Mouse (Mus musculus) spleen, postnatal 4 days (tissue): ENCODE data around the gene Agpat3.
"Not testable (repeated sequence)": the region's sequence is repeated elsewhere in the genome, so short reads cannot be mapped to it uniquely, and the experiment has no call there.

Source experiments
- DNase-seq, 2 experiments: peaks; one replicate each; pipeline ENCODE4 v3.0.0; 2022; ENCODE audit warnings: low spot score in 2 of 2

The Agpat3 gene

GRCm38 (mm10) chr10:78361951-78362350 is 9.7 kb upstream of the Agpat3 start:
- no peak for DNase-seq

DNA sequence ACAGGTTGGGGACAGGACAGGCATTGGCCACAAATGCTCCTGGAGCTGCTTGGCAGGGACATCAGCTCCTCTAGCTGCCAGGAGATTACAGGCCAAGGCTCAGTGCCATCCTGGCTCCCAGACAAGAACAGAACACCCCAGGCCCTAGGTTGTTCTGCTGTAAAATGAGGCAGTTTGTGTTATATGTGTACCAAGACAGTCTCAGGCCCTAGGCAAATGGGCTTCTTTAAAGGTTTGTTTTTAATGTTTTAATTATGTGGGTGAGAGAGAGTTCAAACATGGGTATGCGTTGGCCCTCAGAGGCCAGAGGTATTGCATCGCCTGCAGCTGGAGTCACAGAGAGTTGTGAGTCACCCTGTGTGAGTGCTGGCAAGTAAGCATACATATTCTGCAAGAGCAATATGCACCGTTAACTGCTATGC is 8.0 kb upstream of the Agpat3 start:
- no peak for DNase-seq

DNA sequence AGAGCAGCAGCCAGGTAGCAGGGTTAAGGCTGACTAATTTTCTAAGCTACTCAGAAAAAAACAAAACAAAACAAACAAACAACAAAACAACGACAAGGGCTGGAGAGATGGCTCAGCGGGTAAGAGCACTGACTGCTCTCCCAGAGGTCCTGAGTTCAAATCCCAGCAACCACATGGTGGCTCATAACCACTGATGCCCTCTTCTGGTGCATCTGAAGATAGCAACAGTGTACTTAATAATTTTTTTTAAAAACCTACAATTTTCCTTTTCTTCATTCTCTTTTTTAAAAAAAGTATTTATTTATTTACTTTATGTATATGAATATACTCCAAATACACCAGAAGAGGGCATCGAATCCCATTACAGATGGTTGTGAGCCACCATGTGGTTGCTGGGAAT is 6.7 kb upstream of the Agpat3 start:
- DNase-seq: not testable (repeated sequence)

DNA sequence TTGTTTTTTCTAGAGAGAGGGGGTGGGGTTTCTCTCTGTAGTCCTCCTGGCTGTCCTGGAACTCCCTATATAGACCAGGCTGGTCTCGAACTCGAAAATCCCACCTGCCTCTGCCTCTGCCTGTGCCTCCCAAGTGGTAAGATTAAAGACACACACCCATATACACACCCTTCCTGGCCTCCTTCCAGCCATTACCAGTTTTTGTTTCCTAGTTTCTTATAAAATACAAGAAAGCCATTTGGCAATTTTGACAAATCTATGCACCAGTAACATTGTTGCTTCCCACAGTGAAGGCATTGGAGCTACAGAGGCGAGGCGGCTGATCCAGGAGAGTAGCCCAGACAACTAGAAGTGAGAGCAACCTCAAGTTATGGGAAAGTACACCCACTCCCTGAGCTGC is 6.0 kb upstream of the Agpat3 start:
- DNase-seq: no peak

DNA sequence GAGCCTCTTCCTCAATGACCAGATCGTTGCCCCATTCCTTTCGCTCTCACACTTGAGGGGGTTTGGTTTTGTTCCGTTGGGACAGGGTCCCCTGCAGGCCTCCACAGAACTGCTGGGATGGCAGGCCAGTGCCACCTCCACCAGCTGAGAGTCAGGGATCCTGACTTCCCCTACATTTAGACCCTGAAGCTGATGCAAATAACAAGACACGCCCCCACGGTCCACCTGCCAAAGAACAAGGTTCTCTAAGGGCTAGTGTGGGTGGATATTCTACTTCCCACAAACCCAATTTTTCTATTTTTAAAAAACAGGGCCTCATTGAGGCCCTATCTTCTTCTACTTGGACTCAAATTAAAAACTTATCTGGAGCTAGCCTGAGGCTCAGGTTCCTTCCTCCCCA is 5.5 kb upstream of the Agpat3 start:
- DNase-seq: no peak

DNA sequence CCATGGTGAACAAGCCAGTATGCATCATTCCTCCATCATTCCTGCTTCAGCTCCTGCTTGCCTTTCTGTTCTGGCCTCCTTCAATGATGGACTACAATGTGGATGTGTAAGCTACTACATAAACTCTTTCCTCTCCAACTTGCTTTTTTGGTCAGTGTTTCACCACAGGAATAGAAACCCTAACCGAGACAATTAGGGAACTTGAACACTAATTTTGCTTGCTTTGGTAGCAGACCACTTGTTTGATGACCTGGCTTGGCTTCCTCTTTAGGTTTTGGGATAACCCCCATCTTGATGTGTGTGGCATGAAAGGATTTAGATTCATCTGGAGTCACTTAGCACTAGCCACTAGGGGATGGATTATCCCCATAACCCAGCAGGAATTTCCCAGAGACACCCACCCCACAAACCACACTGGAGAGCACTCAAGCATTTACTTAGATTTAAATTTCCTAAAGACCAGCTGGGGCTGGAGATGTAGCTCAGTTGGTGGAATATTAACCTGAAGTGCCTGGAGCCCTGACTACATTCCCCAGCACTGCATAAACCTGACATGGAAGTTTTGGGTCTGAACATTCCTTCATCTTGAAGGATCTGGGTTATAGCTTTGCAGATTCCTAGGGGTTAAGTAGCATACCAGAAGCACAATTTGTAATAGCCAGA is 3.8 kb upstream of the Agpat3 start:
- no peak for DNase-seq

DNA sequence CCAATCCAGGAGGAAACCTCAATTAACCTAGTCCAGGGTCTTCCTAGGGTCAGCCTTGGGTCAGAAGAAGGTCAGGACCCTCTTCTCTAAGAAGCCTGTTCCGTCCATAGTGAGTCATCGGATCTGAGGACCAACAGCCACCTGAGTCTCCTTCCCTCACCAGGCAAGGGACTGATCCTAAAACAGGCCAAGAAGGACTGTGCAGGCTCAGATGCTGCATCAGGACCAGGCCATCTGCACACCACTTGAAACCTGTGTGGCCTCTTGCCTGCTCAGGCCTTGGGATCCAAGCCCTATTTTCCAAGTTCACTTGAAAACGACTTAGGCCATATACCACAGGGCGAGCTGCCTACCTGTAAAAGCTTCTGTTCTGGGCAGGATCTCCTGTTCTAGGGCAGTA is 907 bp upstream of the Agpat3 start:
- no peak for DNase-seq

GRCm38 (mm10) chr10:78352666-78353030 is 359 bp upstream of the Agpat3 start:
- DNase-seq: no peak

DNA sequence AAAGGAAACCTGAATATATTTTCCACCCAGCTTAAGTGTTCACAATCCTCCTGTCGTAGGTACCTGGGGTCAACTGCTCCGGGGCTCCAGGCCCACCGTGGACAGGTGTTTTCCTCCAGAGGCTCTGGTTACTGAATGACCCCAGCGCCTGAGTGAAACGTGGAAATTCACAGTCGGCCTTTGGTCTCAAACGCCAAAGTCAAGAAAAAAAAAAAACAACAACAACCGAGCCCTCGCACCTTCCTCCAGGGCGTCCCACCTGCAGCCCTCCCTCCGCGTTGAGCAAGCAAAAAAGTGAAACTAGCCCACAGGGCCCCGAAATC is 764 bp downstream of the Agpat3 start:
- DNase-seq: no peak

DNA sequence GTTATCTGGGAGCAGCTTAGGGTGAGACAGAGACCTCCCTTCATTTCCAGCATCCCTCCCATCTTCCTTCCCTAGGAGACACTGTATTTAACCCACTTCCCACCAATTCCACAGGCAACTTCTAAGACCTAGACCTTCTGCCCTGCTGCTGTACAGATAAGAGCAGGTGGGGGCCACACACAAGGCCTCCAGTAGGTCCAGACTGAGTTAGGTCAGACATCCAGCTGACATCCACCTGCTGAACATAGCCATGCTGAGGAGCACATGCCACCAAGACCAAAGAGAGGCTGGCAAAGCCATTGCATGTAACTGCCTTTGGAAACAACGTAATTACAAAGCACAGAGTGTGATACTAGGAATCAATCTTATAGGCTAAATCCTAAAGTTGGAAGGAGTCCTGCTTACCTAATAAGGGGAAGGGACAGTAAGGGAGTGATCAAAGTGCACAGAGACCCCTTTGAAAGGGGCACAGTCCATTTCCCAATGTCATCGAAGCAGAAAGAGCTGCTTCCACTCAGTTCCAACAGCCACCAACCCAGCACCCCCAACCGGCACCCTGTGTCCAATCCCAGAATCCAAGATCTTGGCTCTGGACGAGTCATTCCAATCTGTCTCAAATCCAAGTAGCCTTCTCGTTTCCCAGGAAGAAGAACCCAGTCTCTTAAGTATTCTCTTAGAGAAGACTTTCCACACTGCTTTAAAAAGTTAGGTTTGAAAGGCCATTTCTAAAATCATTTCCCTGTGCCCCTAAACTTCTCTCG is 1.3 kb downstream of the Agpat3 start:
- DNase-seq: no peak

DNA sequence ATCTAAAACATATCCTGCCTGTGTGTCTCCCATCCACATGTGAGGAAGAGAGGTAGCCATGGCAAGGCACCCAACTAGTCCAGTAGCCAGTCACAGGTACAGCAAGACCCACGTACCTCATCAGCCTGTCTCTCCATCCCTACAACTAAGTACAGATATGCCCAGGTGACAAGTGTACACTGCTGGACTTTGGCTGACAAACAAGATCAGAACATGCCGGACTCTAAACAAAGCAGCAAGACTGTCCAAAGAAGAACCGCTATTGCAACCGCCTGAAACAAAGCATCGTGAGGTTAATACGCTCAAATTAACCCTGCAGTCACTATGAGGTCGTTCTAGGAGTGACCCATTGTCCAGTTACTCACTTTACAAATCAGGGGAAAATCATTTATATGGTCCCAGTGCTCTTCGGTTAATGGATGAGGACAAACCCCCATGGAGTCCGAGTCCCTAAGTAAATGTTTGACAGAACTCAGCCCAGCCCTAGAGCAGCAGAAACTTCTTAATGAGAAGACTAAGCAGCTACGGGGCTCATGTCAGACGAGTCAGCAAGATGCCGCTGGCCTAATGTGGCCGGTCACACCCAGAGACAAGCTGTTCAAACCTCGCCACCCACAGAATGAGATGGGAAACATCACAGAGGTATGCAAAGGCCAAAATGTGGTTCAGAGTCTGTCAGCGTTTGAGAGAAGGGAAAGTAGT is 2.7 kb downstream of the Agpat3 start:
- DNase-seq: no peak

DNA sequence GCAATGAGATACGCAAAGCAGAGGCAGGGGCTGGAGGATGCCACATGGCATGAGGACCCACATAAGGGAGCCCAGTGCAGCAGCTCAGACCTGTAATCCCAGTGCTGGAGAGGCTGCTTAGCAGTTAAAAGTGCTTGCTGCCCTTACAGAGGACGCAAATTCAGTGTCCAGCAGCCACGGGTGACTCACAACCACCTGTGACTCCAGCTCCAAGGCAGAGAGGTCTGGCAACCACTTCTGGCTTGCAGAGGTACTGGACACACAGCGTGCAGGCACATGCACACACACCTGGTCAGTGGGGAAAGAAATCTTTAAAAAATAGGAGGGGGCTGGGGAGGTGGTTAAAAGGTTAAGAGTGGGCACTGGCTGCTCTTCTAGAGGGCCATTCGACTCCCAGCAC is 4.1 kb downstream of the Agpat3 start:
- no peak for DNase-seq

DNA sequence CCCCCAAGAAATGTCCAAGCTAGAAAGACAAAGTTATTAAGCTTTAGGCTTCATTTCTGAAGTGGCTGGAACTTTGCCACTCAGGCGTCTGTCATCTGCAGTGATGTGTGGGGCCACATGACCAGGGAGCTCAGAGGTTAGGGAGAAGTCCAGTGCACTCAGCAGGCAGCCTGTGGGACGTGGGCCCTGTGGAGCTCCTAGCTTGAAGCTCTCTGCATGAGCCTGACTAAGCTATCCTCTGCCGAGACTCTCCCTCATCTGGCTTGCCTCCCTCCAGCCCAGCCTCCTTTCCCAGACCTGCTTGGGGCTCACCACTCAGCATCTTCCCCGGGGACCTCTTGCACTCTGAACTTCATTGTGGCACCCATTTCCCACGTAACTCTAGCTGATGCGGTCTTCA is 4.8 kb downstream of the Agpat3 start:
- no peak for DNase-seq

GRCm38 (mm10) chr10:78345466-78345865 is 6.8 kb downstream of the Agpat3 start:
- no peak for DNase-seq

DNA sequence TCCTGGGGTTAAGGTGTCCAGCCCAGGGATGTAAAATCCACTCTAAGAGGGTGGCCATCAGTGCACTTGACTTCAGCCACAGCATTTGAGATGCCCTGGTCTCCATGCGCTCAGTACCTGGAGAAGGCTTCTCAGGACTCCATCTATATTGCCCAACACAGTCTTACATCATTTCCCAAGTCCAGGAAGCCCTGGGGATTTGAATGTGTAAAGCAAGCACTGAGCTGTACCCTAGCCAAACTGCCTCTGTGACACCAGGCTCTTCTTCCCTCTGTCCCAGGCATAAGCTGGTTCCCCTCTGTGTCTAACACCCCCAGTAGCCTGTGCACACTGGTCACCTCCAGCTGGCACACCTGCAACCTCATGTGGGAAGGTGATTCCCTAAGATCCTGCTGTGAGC is 10.2 kb downstream of the Agpat3 start:
- no peak for DNase-seq

DNA sequence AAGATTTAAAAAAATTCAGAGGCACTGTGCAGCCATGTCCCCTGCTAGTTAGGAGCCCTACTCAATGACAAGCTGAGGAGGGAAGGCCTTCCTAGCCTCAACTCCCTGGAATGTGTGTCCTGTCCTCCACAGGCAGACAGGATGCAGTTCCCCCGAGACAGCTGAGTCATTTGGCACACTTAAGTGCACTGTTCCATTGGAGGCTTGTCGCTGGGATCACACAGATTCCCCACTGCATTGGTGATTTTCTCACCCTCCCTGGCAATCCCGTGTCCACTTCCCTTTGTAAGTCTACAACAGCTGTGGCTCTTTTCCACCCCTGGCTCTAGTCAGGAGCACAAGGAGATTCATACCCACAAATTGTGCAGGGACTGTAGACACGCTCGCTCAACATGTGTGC is 14.1 kb downstream of the Agpat3 start:
- DNase-seq: no peak

DNA sequence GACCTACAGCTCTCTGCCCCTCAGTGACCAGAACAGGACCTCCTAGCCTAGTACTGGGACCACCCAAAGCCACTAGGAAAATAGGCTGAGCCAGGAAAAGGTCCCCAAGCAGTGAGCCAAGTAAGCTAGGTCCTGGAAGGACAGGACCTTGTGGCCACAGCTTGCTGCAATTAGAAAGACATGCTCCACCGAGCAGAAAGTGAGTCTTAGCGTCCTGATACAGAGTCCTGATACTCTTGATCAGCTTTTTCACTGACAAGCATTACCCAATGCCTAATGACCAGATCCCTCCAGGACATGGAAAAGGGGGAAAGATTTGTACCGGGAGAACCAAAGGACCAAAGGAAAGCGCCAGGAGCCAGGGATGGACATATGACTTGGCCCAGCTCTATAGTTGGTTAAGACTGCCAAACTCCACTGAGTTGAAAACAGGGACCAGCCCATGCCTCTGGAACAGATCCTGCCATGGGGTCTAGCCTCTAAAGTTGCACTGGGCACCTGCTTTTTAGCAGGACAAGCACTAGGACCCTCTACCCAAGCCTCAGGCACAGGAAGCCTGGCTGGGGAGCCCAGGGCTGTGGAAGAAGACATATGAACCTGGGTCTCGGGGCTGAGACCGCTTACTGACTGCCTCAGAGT is 17.2 kb downstream of the Agpat3 start:
- DNase-seq: no peak

- no peak for DNase-seq
Observed at GRCm38 (mm10) chr10:78331577-78331976, 20.7 kb downstream of the Agpat3 start.

DNA sequence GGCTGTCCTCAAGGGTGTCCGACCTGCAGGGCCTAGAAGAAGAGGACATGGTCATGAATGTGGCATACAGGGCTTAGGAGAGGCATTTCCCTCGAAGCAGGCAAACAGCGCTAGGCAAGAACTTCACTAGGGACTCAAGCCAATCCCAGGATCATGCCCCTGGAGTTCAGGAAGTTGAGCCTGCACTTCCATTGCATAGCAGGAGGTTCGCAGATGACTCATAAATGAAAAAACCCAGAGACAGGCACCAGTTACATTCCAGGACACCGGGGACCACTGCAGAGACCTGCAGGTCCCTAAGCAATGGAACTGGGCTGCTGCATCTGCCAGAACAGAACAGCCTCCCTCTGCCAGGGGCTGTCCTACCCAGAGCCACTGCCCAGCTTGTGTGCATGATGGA is 23.0 kb downstream of the Agpat3 start:
- no peak for DNase-seq

DNA sequence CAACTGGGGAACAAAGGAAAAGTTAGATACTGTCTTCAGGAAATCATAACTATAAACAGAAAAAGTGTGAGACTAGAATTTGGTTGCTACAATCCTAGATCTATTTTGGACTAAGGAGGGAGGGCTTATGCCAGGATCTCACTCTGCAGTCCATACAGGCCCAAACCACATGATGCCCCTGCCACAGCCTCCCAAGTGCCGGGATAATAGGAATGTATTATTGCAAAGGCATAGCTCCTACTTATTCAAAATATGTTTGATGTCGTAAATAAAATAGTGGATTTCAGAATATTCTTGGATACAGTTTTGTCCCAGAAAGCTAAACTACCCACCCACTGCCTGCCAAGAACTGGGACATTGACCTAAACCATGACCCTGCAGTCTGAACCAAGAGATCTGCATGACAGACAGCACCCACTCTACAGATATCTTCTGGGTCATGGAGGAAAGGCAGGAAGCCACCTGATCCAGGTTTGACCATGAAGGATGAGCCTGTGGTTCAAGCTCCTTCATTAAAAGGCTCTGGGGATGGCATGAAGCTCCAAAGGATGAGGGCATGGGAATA is 24.2 kb downstream of the Agpat3 start:
- DNase-seq: no peak

GRCm38 (mm10) chr10:78325916-78326647 is 26.2 kb downstream of the Agpat3 start:
- no peak for DNase-seq
